Comparison of ENCODE assay signal across 7 mouse cellular contexts in genomic region chr11:116219885-116220284, GRCm38 (mm10). TPM values are rescaled to one million over a fixed set of nuclear protein-coding genes. Genes with fewer than 3 reads are reported as not detected.
DNase-seq lines count a peak whose midpoint lies in the region; ATAC-seq and TF ChIP-seq lines count a peak whose summit lies in the region.

No protein-coding gene starts in this region.

- no peaks in the 10 kb centered on the region; the same call in 1 of the 2 replicates for H3K4me1 ChIP-seq in spleen, adult 2 months (ENCODE audit: control insufficient read depth, insufficient read depth, insufficient read length)
- H3K4me1 ChIP-seq in forebrain, embryonic 13.5 days = peaks cover 30% of the 10 kb centered on the region
- peaks cover 24% of the 10 kb centered on the region for H3K4me1 ChIP-seq in intestine, embryonic 15.5 days (replicated peaks)
- peaks cover 15% of the 10 kb centered on the region for H3K4me1 ChIP-seq in lung, adult 2 months (ENCODE audit: control insufficient read depth, insufficient read depth, low read length)

- H3K27me3 ChIP-seq in spleen, adult 2 months (ENCODE audit: control insufficient read depth, insufficient read depth, low read length) = peaks cover 2% of the 10 kb centered on the region; the same call in 1 of the 2 replicates
- H3K27me3 ChIP-seq in forebrain, embryonic 13.5 days = peaks cover 43% of the 10 kb centered on the region
- H3K27me3 ChIP-seq in intestine, embryonic 15.5 days (replicated peaks) = peaks cover 11% of the 10 kb centered on the region; the same call in 1 of the 2 replicates

- no peak overlapping the region for H3K9ac ChIP-seq in forebrain, embryonic 13.5 days
- H3K9ac ChIP-seq in intestine, embryonic 15.5 days = no peak overlapping the region

- TF ChIP-seq CTCF in spleen, adult 2 months (IDR thresholded peaks at IDR 0.05; ENCODE audit: extremely low read depth, insufficient read depth, insufficient read length, insufficient replicate concordance) = peak; percentile 63; the same call in 1 of the 2 replicates
- TF ChIP-seq CTCF in lung, adult 2 months (IDR thresholded peaks at IDR 0.05; ENCODE audit: insufficient read depth, low read length) = peak; percentile 73

- DNase-seq in spleen, adult 2 months (ENCODE audit: low read depth in 1 of 2, low spot score in 2 of 2) = peak in 1 of 2 experiments; percentile 57
- no peak for DNase-seq in spleen, adult 12 weeks (ENCODE audit: low spot score)
- peak; percentile 81 to 89 for DNase-seq in adrenal gland, postnatal 36 days
- DNase-seq in lung, adult 2 months = peak; percentile 70
- DNase-seq in spleen, postnatal 36 days (ENCODE audit: low spot score in 2 of 2) = peak; percentile 44 to 49

- no peaks in the 10 kb centered on the region for H3K36me3 ChIP-seq in spleen, adult 2 months (ENCODE audit: control insufficient read depth, insufficient read depth, low read length)
- H3K36me3 ChIP-seq in forebrain, embryonic 13.5 days (ENCODE audit: poor library complexity, severe bottlenecking) = no peaks in the 10 kb centered on the region
- no peaks in the 10 kb centered on the region for H3K36me3 ChIP-seq in intestine, embryonic 15.5 days

- WGBS in spleen, adult 2 months = 30% methylated on average over 4 of the region's 4 CpGs
- 26% methylated on average over 4 of the region's 4 CpGs for WGBS in forebrain, embryonic 13.5 days
- 23% methylated on average over 4 of the region's 4 CpGs for WGBS in intestine, embryonic 15.5 days
- 26% methylated on average over 4 of the region's 4 CpGs for WGBS in lung, adult 2 months

- TF ChIP-seq POLR2A in spleen, adult 2 months (IDR thresholded peaks at IDR 0.05; ENCODE audit: low read depth, low read length) = no peak
- TF ChIP-seq POLR2A in lung, adult 2 months (IDR thresholded peaks at IDR 0.05; ENCODE audit: borderline replicate concordance, extremely low read depth, low read depth, low read length) = no peak

- no peak overlapping the region for H3K27ac ChIP-seq in spleen, adult 2 months (ENCODE audit: insufficient read depth, low read length)
- H3K27ac ChIP-seq in forebrain, embryonic 13.5 days = 0 out of 2 replicates have a peak overlapping the region, but pooled peaks have one; percentile 75
- H3K27ac ChIP-seq in intestine, embryonic 15.5 days = 0 out of 2 replicates have a peak overlapping the region, but pooled peaks have one; percentile 77

- 0 out of 2 replicates have a peak, but pooled peaks cover 3% of the 10 kb centered on the region for H3K9me3 ChIP-seq in forebrain, embryonic 13.5 days (replicated peaks)
- no peaks in the 10 kb centered on the region for H3K9me3 ChIP-seq in intestine, embryonic 15.5 days

- H3K4me3 ChIP-seq in spleen, adult 2 months (ENCODE audit: extremely low read depth, insufficient read depth, insufficient read length) = no peak overlapping the region
- H3K4me3 ChIP-seq in forebrain, embryonic 13.5 days = no peak overlapping the region
- H3K4me3 ChIP-seq in intestine, embryonic 15.5 days (replicated peaks) = no peak overlapping the region
- H3K4me3 ChIP-seq in lung, adult 2 months (replicated peaks; ENCODE audit: extremely low read depth, low read depth, low read length) = no peak overlapping the region

- no peak overlapping the region for H3K4me2 ChIP-seq in forebrain, embryonic 13.5 days
- no peak overlapping the region for H3K4me2 ChIP-seq in intestine, embryonic 15.5 days (replicated peaks)

- no peak for ATAC-seq in forebrain, embryonic 13.5 days
- ATAC-seq in intestine, embryonic 15.5 days = peak; percentile 54

RNA-seq across cellular contexts. Expression of gene Evpl, which starts 18.0 kb away (rescaled TPM):
- 0.07 and 0.18 TPM in 2 replicates for polyA plus RNA-seq in spleen, adult 2 months (2012; rRNA removed)
- under 1 TPM; 0.70 to 0.82 TPM for total RNA-seq in adrenal gland, postnatal 36 days (2021)
- 0.12 and 0.14 TPM in 2 replicates for polyA plus RNA-seq in forebrain, embryonic 13.5 days (2015; fragmentation: Nextera tagmentation; extraction: Ambion mirVana)
- 3.3 and 3.4 TPM in 2 replicates for polyA plus RNA-seq in intestine, embryonic 15.5 days (2015; fragmentation: Nextera tagmentation; extraction: Ambion mirVana)
- polyA plus RNA-seq in lung, adult 2 months (2012; rRNA removed) = 3.6 and 16.8 TPM in 2 replicates

RNA-seq across cellular contexts. Expression of gene Acox1, which starts 21.0 kb away (rescaled TPM):
- 12.9 TPM in 2 replicates for polyA plus RNA-seq in spleen, adult 2 months (2012; rRNA removed)
- total RNA-seq in adrenal gland, postnatal 36 days (2021) = 100 to 1,000 TPM; 170 to 228 TPM
- polyA plus RNA-seq in forebrain, embryonic 13.5 days (2015; fragmentation: Nextera tagmentation; extraction: Ambion mirVana) = 35.0 and 43.3 TPM in 2 replicates
- 56.9 and 59.4 TPM in 2 replicates for polyA plus RNA-seq in intestine, embryonic 15.5 days (2015; fragmentation: Nextera tagmentation; extraction: Ambion mirVana)
- polyA plus RNA-seq in lung, adult 2 months (2012; rRNA removed) = 45.6 and 67.9 TPM in 2 replicates

RNA-seq across cellular contexts. Expression of gene Ten1, which starts 21.2 kb away (rescaled TPM):
- 18.3 and 24.0 TPM in 2 replicates for polyA plus RNA-seq in spleen, adult 2 months (2012; rRNA removed)
- 10 to 100 TPM; 20.0 to 28.5 TPM for total RNA-seq in adrenal gland, postnatal 36 days (2021)
- 75.3 and 81.6 TPM in 2 replicates for polyA plus RNA-seq in forebrain, embryonic 13.5 days (2015; fragmentation: Nextera tagmentation; extraction: Ambion mirVana)
- polyA plus RNA-seq in intestine, embryonic 15.5 days (2015; fragmentation: Nextera tagmentation; extraction: Ambion mirVana) = 98.0 and 100 TPM in 2 replicates
- 26.9 and 29.3 TPM in 2 replicates for polyA plus RNA-seq in lung, adult 2 months (2012; rRNA removed)

RNA-seq across cellular contexts. Expression of gene Fbf1, which starts 51.9 kb away (rescaled TPM):
- 13.3 and 14.0 TPM in 2 replicates for polyA plus RNA-seq in spleen, adult 2 months (2012; rRNA removed)
- 10 to 100 TPM; 38.4 to 41.6 TPM for total RNA-seq in adrenal gland, postnatal 36 days (2021)
- polyA plus RNA-seq in forebrain, embryonic 13.5 days (2015; fragmentation: Nextera tagmentation; extraction: Ambion mirVana) = 58.5 and 71.5 TPM in 2 replicates
- polyA plus RNA-seq in intestine, embryonic 15.5 days (2015; fragmentation: Nextera tagmentation; extraction: Ambion mirVana) = 20.8 and 22.0 TPM in 2 replicates
- polyA plus RNA-seq in lung, adult 2 months (2012; rRNA removed) = 26.5 and 35.5 TPM in 2 replicates

RNA-seq across cellular contexts. Expression of gene Srp68, which starts 54.1 kb away (rescaled TPM):
- polyA plus RNA-seq in spleen, adult 2 months (2012; rRNA removed) = 25.4 and 27.0 TPM in 2 replicates
- total RNA-seq in adrenal gland, postnatal 36 days (2021) = 10 to 100 TPM; 77.4 to 81.8 TPM
- 71.8 and 72.1 TPM in 2 replicates for polyA plus RNA-seq in forebrain, embryonic 13.5 days (2015; fragmentation: Nextera tagmentation; extraction: Ambion mirVana)
- 95.2 and 96.7 TPM in 2 replicates for polyA plus RNA-seq in intestine, embryonic 15.5 days (2015; fragmentation: Nextera tagmentation; extraction: Ambion mirVana)
- polyA plus RNA-seq in lung, adult 2 months (2012; rRNA removed) = 29.7 and 42.9 TPM in 2 replicates
